Mouse (Mus musculus): ENCODE data around the gene Dnase2b. TPM values are rescaled to one million over a fixed set of nuclear protein-coding genes. Genes with fewer than 3 reads are reported as not detected.

The Dnase2b gene
- total RNA-seq, 2 experiments from 2014 or later, result not detected

DNA sequence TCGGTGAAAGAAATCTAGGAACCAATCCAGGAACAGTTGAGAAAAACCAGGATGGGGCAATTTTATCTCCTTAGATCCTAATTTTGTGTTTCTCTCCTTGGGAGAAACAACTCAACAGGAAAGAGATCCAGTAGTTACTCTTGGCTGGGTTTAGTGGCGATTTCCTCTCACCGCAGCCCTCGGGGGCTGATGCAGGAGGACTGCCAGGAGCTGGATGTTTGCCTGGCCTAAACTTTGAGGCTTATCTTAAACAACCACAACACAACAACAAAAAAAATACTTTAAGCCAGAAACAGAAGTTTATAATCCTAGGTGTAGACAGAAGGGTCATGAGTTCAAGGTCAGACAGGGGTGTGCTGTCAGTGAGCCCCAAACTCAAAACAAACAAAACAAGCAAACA, 3.6 kb downstream of the Dnase2b start:
- no peak for DNase-seq

DNA sequence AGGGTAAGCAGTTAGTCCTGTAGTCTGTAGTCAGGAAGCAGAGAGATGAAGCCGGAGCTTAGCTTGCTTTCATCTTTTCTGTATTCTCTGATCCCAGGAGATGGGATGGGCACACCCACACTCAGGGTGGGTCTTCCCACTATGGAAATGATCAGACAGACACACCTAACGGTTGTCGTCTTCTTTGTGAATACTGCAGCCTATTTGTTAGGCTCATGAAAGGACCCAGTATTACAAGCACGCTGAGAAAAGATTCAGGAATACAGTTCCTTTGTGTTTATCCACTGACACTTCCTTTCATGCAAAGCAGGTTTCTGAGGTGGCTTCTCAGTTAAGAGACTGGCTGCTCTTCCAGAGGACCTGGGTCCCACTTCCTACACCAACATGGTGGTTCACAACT, 4.1 kb downstream of the Dnase2b start:
- DNase-seq, result no peak

DNA sequence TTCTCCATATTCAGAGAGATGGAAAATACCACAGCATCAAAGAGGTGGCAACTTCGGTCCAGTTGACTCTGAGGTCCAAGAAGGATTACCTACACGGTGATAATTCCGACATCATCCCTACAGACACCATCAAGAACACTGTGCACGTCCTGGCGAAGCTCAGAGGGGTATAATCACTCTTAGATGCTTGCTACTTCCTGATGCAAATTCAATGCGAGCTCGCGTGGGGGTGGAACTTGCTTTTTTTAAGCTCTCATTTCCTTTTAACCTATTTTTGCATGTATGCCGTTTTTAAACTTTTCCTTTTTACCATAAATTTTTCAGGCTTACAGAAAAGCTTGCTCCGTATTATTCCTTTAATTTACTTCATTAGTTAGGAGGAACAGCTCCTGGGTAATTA, 5.1 kb downstream of the Dnase2b start:
- no peak for DNase-seq

DNA sequence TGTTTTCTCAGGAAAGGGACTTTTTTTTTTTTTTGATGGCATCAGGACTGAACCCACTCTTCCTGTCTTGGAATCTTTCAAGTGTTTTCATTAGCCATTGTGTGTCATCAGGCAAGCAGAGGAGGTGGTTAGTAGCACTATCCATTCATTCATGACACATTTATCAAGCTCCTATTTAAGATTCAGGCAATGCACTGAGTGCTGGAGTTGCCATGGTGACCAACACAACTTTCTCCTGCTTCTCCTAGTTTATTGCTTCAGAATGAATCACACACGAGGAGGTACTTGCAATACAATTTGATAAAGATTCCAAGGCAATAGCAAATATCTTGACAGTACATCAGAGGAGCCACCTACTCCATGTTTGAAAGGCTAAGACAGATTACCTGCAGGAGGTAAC, 8.0 kb downstream of the Dnase2b start:
- DNase-seq, result peak in 1 of 2 experiments; percentile 17

DNA sequence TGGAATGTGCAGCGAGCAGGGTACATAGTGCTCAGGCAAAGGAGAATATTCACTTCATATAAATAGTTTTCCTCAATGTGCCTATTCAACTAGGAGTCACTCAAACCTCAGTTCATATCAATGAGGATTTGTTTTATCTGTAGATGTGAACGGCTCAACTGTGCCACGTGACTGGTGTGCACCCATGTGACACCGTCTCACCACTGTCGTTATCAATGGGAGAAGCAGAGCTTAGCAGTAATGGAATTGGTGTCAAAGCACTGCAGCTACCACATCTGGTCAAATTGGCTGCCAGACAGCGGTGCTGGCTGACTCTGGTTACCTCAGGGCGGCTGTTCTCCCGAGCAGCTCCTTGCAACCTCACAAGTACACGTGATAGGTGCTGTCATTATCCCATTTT, 10.7 kb downstream of the Dnase2b start:
- DNase-seq, result no peak

DNA sequence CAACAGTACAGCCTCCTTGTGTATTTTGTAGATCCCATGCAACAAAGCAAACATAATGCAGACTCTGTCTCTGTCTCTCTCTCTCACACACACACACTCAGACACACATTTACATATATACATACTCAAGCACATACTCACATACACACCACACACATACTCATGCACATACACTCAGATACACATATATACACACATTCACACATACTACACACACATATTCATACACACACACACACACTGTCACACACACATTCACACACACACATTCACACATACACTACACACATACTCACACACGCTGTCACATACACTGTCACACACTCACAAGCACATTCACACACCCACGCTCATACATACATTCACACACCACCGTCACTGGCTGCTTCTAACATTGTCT, 12.9 kb downstream of the Dnase2b start:
- DNase-seq, result no peak

DNA sequence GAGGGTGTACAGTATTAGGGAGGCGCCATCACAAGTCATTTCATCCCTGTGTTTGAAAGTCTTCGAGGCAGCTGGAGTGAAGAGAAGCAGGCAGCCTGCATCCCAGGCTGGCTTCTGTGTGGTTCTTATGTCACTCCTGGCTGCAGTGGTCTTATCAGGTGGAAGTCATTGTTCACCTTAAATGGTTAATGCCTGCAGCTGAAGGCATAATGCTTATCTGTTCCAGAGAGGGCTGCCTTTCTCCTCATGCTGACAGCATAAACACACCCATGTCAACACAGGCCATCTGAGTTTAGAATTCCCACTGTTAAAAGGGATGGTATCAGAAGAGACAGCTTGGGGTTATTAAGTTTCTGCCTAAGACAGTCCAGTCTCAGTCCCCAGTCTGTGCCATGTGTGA, 14.2 kb downstream of the Dnase2b start:
- DNase-seq, result no peak

DNA sequence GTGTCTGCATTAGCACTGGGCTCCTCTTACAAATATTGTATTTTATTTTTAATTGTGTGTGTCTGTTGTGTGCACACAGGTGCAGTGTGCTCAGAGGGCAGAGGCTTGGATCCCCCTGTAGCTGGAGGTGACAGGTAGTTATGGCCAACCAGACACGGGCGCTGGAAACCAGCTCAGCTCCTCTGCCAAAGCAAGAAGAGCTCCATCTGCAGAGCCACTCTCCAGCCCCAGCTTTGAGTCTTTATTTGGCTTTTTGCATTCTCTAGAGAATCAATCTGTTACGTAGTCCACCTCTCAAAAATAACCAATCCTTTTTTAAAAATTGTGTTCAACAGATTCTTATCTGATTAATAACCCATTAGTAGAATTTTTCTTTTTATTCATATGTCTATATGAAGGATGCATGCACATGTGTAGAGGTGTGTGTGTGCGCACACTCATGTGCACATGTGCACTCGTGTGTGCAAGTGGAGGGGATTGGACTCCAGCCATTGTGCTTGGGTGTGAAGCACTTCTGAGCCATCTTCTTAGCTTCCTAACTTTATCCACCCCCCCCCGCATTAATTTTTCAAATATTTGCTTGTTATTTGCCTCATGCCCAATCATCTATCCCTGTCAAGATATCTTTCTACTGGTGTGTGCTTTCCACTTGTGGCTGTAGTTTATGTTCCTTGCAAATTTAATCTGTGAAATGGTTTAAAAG, 16.0 kb downstream of the Dnase2b start:
- no peak for DNase-seq

DNA sequence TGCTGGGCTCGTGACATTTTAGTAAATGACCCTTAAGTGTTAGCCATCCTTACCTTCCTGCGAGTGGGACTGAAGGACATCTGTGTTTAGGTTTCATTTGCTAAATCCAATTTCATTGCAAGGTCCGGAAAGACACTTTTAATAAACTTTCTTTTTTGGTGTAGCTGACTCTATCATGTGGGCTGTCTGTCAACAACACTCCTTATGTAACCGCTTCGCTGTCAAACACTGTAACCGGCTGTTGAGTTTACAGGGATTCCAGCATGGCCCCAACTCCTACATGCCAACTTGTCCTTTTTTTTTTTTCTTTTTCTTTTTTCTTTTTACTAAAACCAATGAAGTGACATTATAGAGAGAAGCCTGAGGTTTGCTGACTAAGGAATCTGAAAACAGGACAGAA, 17.0 kb downstream of the Dnase2b start:
- peak; percentile 21 to 28 for DNase-seq

DNA sequence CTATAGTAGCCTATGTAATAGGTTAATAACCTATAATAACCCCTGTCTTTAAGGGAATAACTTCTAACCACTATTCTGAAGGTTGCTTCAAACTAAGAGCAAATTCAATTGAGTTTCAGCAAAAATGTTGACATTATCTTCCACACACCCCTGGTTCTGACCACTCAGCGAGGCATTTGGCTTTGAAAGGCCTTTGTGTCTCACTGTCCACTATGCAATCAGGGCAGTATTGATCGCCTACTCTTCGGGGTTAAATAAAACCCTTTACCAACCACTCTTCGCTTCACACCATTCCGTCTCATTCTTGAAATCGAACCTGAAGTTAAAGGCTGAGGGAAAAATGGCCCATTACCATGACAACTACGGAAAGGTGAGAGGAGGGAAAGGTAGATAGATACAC, 18.5 kb downstream of the Dnase2b start:
- no peak for DNase-seq

DNA sequence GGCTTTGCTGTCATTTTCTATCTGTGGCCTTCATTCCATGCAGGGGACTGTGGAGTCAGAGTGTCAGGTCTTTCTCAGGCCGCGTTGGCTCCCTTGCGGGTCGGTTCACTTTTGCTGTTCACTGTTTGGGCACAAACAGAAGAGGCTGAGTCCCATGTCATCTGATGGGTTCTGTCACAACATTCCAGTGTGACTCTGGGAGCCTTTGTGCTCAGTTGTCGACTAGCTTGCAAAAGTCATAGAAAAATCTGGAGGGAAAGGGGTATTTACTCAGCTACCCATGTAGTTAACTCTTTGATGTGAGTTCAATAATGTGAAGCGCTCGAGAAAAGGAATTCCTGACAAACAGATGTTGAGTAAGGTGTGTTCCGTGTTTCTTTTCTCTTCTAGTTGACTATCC, 19.0 kb downstream of the Dnase2b start:
- no peak for DNase-seq

DNA sequence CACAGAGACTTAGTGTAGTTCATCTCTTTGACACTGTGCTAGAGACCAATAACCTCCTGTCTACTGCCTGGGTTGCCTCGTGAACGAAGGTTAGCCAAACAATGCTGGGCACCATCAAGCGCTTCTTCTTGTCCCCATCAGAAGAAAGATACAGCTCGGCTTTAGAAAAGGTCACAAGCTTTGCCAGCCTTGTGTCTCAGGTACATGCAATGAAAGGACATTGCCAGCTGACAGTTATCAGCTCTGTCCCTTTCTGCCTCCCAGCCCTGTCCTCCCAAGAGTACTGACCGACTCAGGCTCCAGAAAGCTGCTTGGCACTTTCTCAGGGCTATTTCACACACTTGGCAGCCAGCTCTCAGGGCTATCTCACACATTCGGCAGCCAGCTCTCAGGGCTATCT, 20.0 kb downstream of the Dnase2b start:
- DNase-seq, result no peak

DNA sequence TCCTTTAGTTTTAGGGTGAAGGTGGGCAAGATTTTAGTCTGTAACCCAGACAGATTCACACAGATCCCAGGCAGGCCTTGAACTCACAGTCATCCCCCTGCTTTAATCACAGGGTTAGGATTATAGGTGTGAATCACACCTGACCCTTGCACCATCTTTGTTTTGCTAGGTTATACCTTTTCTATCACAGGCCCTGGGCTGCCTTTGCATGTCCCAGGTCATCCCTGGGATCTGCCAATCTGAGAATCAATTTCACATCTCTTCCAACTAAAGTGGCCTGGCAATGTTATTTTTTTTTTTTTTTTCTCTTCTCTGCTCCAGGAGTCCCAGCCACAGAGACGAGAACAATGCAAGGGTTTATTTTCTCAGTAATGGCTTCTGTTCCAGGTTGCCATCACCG, 23.8 kb downstream of the Dnase2b start:
- DNase-seq, result no peak

DNA sequence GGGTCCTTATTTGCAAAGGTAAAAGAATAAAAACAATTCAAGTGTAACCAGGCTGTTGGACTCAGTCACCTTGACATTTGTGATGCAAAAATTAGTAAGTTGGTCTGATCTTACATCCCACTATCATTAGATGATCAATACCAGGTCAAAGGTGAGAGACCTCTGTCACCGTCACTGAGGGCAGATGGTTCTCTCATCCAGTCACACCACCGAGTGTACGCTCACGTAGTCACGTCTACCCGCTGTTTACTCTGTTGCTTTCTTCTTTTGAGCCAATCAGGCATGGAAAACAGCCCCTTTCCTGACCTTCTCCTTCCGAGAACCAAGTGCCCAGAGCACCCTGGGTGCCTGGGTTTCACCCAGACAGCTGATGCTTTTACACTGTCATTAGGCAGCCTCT, 24.2 kb downstream of the Dnase2b start:
- DNase-seq, result no peak

DNA sequence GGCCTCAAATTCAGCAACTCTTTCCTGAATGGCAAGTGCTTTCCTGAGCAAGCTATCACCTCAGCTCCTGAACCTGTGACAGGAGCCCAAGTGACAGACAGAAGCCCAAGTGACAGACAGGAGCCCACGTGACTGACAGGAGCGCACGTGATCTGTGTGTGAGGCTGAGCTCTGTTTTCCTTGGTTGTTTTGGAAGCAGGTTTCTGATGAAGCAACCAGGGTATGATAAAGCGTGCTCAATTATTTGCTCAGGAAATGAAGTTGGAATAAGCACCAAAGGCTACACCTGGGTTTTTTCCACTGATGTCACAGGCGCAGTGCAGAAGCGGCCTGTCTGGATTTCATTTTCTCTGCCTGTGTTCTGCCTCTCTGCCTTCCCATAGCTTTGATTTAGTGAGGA, 25.9 kb downstream of the Dnase2b start:
- DNase-seq, result no peak

DNA sequence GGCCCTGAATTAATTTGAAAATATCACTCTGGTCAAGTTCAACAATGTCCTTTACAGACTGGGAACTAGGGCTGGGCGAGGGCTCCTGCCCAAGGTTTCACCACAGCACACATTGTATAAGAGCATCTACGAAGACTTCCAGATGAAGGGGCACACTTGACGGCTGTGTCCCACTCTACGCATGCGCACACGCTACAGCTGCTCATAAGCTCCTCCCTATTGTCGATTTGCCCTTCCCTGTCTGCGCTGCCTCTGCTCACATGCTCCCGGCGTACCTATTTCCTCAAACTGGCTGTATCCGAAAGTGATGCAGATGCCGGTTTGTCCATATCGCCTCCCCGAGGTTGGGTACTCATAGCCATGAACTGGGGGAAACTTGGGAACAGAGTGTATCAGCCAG, 28.8 kb downstream of the Dnase2b start:
- DNase-seq, result no peak

DNA sequence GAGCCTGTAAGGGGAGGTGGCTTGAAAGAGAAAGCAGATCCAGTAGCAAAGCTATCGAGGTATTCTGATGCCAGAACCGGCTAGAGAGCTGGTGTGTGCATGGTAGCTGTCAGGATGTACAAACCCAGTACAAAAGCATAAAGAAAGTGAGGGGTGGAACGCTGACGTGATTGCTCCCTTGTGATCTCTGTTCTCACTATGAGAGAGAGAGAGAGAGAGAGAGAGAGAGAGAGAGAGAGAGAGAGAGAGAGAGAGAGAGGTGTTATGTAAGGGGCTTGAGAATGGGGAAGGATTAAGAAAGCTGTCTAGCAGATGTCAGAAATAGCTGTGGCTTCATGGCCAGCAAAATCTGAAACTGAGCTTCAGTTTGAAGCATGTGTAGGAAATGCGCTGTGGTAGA, 31.5 kb downstream of the Dnase2b start:
- no peak for DNase-seq

DNA sequence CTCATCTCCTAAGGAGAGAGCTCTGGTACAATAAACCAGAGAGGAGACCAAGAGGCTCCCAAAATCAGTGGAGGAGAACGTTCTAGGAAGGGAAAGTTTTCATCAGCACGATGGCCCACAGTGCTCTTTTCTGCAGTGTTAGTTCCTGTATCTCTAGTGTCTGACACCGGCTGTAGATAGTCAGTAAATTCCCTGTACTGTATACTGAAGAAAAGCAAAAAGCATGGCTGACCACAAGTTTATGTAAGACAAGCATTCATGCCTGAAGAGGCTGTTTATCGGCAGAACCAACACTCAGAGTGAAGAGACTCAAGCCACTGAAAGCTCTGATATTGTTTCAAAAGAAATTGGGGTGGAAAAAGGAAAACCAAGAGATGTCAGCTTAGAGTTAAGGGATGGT, 31.9 kb downstream of the Dnase2b start:
- DNase-seq, result no peak

DNA sequence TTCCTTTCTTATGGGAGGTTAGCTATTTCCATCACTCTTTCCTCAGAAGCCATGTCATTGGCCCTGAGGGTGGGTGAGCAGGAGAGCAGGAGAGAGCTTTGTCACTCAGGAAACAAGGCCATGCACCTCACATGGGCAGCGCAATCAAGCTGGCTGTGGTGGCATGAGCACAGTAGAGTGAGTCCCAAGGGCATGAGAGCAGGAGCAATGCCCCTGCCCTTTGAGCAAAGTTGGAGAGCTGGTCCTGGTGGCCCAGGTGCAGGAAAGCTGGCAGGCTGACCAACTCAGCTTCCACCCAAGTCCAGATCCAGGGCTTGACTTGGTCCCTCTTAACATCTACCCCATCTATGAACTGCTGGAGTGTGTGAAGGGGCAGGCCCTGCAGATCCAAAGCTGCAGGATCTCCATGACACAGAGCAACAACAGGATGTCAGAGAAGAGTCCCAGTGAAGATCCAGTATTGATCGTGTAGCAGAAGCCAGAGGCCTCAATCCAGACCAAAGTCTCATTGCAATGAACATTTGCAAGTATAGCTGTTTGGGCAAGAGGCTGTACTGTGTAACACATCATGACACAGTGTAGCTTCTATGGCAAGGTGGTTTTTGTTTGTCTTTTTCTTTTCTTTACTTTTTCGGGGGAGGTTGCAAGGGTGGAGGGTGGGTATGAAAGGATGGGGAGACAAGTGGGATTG, 35.2 kb downstream of the Dnase2b start:
- no peak for DNase-seq

DNA sequence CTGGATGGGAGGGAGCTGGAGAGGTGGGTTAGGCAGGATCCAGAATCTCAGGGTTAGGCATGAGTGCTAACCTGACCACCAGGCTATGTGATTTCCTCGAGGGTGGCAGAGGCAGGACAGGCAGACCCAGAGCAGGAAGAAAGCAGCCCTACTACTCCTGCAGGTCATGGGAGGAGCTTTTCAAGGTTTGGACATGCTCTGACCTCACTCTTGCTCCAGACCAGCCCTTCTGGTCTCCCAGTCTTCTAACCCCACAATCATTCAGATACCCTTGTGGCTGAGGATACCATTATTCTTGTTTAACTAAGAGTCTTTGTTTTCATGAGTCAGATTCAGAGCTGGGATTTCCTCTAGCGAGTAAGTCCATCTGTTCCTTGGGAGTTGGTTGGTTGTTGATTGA, 37.8 kb downstream of the Dnase2b start:
- no peak for DNase-seq

DNA sequence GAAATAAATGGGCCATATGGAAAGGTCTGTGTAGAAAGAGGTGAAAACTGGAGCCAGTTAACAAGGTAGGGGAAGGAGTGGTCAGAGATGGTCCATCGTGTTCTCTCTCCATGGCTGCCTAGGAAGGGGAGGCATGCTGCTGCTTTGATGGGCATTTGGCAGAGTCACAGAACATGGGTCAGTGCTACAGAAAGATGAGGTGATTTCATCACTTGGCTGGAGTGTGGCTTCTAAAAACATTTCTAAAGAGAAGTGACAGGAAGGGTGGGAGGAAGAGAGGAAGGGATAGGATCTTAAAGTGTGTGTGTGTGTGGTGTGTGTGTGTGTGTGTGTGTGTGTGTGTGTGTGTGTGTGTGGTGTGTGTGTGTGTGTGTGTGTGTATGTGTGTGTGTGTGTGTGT, 44.1 kb downstream of the Dnase2b start:
- DNase-seq, result no peak

DNA sequence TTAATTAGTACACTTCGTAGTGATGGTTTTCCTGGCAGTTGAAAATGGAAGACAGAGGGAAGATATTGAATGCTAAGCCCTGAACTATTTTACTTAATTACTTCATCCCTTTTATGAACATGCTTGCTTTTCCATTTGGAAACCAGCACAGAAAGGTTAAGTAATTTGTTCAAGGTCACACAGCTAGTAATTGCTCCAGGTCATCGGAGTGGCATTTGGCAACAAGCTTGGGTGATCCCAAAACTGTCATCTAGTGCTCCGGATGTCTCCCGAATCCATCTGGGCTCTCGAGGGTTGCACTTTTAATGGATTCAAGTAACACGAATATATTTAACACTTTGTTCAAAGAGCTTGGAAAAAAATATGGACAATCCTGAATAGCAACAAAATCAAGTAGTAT, 44.5 kb downstream of the Dnase2b start:
- DNase-seq, result no peak

DNA sequence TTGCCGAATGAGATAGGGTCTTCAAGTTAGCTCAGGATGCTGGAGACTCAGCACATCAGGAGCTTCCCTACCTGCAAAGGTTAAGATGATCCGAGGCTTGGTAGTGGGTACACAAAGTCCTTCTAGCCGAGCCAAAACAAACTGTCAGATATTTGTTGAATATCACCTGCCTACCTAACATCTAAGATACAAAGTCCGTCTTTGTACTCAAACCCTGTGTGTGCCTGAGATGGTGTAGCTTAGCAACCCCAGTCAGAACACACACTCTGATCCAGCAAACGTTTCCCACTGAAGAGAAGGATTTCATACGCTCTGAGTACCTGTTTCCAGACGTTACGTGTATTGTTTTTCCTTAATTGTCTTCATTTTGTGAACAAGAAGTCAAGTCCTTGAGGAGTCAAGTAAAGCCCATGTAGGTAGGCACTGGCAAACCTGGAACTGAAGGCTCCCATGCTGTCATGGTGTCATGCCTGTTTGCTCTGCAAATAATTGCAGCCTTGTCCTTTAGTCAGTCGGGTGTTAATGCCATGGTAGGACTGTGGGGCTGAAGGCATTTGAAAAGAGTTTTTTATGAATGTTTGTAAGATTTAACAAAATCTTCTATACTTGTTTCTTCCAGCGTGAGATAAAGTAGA, 45.1 kb downstream of the Dnase2b start, which contains the start of gene Uox:
Gene Uox, plus strand, starts transcription at position 279 of the 635 bp plus-strand sequence.
- no peak for DNase-seq

DNA sequence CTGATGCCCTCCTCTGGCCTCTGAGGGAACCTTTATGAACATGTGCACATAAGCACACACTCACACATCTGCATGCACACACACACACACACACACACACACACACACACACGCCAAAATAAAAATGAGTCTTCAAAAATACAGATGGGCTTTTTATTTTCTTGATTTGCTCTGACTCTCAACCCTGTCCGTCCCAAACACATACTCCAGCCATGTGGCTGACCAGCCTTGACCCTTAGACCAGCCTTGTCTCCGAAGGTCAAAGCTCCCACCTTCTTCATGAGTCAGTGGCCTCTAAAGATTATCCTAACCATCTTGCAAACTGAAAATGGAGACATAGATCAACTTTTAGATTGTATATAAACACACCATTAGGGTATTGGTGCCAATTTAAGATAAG, 45.8 kb downstream of the Dnase2b start:
- no peak for DNase-seq

Measured in layer of hippocampus, postnatal 36 days (tissue).